Mouse (Mus musculus): Measurements from ENCODE around the gene Mmaa. TPM values are rescaled to one million over a fixed set of nuclear protein-coding genes. Genes with fewer than 3 reads are reported as not detected.

The Mmaa gene
- polyA plus RNA-seq, 1 experiment: 0.57 TPM

DNA sequence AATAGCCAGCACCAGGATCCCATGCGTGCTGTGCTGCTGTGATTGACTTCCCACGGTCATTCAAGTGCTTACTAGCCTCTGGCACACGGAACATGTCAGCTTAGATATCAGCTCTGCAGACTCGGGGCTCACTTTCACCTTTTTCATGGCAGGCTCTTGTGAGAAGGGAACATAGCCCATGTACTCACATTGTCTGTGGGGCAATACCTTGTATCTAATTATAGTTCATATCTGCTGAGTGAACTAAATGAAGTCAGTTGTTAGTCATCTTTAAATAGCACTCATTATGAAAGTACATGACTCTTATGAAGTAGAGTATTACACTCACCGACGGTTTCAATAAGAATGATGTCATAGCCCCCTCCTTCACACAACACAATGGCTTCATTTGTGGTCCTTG lies 21.0 kb downstream of the Mmaa start:
- TF ChIP-seq FLI1 (IDR thresholded peaks at IDR 0.05; ENCODE audit: low read length) (no peak), GATA1 (IDR thresholded peaks at IDR 0.05; ENCODE audit: borderline replicate concordance, low read length) (no peak)
- H3K27me3 ChIP-seq (replicated peaks): no peaks in the 10 kb centered on the region

DNA sequence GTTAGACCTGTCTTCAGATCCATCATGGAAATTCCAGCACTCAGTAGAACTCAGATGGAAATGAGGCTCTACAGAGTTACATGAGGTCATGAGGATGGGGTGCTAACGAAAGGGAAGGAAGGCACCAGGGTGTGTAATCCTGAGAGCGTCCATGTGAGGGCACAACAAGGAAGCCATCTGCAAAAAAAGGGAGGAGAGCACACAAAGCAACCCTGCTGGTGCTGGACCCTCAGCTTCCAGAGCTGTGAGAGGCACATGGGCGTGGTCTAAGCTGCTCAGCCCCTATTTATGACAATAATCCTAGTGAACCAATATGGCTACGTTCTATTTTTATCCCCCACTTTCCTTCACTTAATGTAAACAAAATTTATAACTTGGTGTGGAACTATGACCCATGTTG lies 22.1 kb downstream of the Mmaa start:
- no peak for TF ChIP-seq FLI1 (IDR thresholded peaks at IDR 0.05; ENCODE audit: low read length)
- no peak for TF ChIP-seq GATA1 (IDR thresholded peaks at IDR 0.05; ENCODE audit: borderline replicate concordance, low read length)
- Histone ChIP-seq H3K27me3 (replicated peaks) (no peaks in the 10 kb centered on the region), H3K4me3 (replicated peaks) (no peak overlapping the region), H3K36me3 (replicated peaks; ENCODE audit: low read length) (peaks cover 97% of the 10 kb centered on the region), H3K4me1 (no peaks in the 10 kb centered on the region; the same call in 1 of the 2 replicates), H3K9me3 (no peaks in the 10 kb centered on the region)

More for the DNA sequence above, 21.0 kb downstream of the Mmaa start:
- Histone ChIP-seq H3K4me3 (replicated peaks) (no peak overlapping the region), H3K36me3 (replicated peaks; ENCODE audit: low read length) (peaks cover 93% of the 10 kb centered on the region), H3K4me1 (no peaks in the 10 kb centered on the region; the same call in 1 of the 2 replicates), H3K9me3 (no peaks in the 10 kb centered on the region)

DNA sequence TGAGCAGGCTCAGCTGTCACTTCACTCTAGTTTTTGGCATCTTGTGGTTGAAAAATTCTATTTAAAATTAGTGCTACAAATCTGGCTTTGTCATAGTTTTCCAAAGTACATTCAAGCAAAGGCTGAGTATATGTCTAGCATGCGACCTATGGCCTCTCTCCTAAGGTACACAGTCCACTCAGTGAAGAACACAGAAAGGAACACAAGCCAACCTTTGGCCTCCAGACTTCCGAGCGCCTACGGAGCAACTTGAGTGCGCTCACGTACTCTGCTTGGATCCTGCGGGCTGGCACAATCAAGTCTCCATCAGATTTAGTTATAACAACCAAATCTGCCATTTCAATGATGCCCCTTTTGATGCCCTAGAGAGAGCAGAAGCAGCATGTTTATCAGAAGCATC lies 25.8 kb downstream of the Mmaa start:
- H3K36me3 ChIP-seq (replicated peaks; ENCODE audit: low read length): peaks cover 67% of the 10 kb centered on the region
- no peaks in the 10 kb centered on the region; the same call in 1 of the 2 replicates for H3K4me1 ChIP-seq
- no peaks in the 10 kb centered on the region for H3K9me3 ChIP-seq
- H3K4me3 ChIP-seq (replicated peaks): no peak overlapping the region
- H3K27me3 ChIP-seq (replicated peaks): no peaks in the 10 kb centered on the region
- TF ChIP-seq GATA1 (IDR thresholded peaks at IDR 0.05; ENCODE audit: borderline replicate concordance, low read length) (no peak), FLI1 (IDR thresholded peaks at IDR 0.05; ENCODE audit: low read length) (no peak)

DNA sequence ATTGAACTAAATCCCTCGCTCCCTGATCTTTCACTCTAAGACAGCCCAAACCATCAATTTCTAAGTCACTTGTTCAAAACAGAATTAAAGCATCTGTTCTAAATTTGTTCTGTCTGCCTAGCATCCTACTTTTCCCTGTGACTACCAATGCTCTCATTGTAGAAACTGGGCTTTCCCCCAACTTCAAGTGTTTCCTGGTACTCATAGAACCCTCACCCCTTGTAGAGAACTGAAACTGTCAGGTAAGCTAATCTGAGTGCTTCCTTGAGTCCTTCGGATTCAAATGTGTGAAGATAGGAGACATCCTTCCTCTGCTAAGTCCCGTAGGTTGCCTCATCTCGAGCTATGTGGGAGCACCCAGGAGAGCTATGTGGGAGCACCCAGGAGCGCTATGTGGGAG lies 32.8 kb downstream of the Mmaa start:
- no peak overlapping the region for H3K4me3 ChIP-seq (replicated peaks)
- H3K36me3 ChIP-seq (replicated peaks; ENCODE audit: low read length): no peaks in the 10 kb centered on the region
- H3K9me3 ChIP-seq: peaks cover 17% of the 10 kb centered on the region
- no peaks in the 10 kb centered on the region for H3K4me1 ChIP-seq
- H3K27me3 ChIP-seq (replicated peaks): no peaks in the 10 kb centered on the region
- TF ChIP-seq GATA1 (IDR thresholded peaks at IDR 0.05; ENCODE audit: borderline replicate concordance, low read length): no peak

DNA sequence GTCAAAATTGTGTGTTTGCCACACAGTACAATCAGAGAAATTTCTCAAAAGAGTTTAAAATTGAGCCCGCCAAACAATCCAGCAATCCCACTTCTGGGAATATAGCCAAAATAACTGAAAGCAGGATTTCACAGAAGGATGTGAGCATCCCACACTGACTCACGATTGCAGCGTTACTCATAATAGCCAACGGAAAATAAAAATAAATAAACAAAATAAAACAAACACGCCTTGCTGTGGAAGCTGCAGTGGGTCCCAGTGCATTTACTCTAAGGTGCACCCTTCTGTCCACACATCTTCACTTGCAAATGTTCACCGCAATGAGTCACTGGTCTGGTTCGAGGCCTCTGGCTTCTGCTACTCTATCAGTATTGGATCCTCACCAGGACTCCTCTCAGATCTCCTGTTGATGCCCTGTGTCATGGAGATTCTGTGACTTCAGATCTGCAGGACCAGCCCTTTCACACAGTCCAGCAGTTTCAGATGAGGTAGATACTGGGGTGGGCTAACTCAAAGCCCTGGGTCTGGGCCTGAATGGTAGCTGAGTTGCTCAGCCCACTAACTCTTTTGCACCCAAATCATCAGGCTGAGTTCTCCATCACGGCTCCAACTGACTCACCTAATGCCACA lies 38.5 kb downstream of the Mmaa start:
- Histone ChIP-seq H3K4me3 (replicated peaks) (no peak overlapping the region), H3K4me1 (no peaks in the 10 kb centered on the region), H3K36me3 (replicated peaks; ENCODE audit: low read length) (no peaks in the 10 kb centered on the region), H3K27me3 (replicated peaks) (no peaks in the 10 kb centered on the region), H3K9me3 (peaks cover 4% of the 10 kb centered on the region; the same call in 1 of the 2 replicates)
- TF ChIP-seq GATA1 (IDR thresholded peaks at IDR 0.05; ENCODE audit: borderline replicate concordance, low read length): no peak
- no peak for TF ChIP-seq FLI1 (IDR thresholded peaks at IDR 0.05; ENCODE audit: low read length)

DNA sequence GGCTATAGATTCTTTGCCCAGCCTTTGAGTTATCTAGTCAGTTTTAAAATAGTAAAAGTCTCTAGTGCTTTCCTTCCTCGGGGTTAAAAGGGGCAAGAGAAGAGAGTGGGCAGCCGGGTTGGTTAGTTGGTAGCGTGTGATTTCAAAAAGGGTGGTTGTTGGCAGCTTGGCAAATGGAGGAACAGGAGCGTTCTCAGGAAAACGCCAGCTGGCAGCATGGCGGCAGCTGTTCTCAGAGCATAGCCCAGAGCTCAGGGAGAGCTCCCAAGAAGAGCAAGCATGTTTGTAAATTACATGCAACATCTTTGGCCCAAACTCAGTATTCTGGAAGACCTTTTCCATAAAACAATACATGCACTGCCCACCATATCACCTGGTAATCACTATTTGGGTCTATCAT lies 41.0 kb downstream of the Mmaa start:
- Histone ChIP-seq H3K9me3 (peaks cover 10% of the 10 kb centered on the region), H3K4me1 (no peaks in the 10 kb centered on the region), H3K4me3 (replicated peaks) (no peak overlapping the region), H3K36me3 (replicated peaks; ENCODE audit: low read length) (no peaks in the 10 kb centered on the region), H3K27me3 (replicated peaks) (no peaks in the 10 kb centered on the region)
- TF ChIP-seq GATA1 (IDR thresholded peaks at IDR 0.05; ENCODE audit: borderline replicate concordance, low read length) (no peak), FLI1 (IDR thresholded peaks at IDR 0.05; ENCODE audit: low read length) (no peak)

DNA sequence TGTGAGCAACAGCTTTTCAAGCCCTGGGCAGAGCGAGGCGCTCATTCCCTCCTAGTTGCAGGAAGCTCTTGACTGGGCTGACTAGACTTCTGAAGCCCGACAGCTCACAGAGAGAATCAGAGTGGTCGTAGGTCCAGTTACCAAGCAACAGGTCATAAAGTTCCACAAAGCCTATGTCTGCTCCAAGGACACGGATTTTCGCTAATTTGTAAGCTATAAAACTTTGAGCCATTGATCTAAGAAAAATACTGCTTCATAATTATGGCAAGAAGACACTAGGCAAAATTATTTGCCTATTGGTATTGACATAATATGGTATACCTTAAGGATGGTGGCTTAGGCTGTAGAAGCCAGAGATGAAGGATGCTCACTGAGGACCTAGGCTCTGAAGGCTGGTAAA lies 46.3 kb downstream of the Mmaa start, which contains the start of gene 1700011L22Rik:
Gene 1700011L22Rik, minus strand, starts transcription at position 101 of the 400 bp plus-strand sequence.
- TF ChIP-seq FLI1 (IDR thresholded peaks at IDR 0.05; ENCODE audit: low read length) (no peak), GATA1 (IDR thresholded peaks at IDR 0.05; ENCODE audit: borderline replicate concordance, low read length) (no peak)
- H3K36me3 ChIP-seq (replicated peaks; ENCODE audit: low read length): no peaks in the 10 kb centered on the region
- H3K27me3 ChIP-seq (replicated peaks): no peaks in the 10 kb centered on the region
- H3K4me3 ChIP-seq (replicated peaks): no peak within 1 kb of the TSS
- H3K4me1 ChIP-seq: no peaks in the 10 kb centered on the region
- H3K9me3 ChIP-seq: peaks cover 15% of the 10 kb centered on the region

DNA sequence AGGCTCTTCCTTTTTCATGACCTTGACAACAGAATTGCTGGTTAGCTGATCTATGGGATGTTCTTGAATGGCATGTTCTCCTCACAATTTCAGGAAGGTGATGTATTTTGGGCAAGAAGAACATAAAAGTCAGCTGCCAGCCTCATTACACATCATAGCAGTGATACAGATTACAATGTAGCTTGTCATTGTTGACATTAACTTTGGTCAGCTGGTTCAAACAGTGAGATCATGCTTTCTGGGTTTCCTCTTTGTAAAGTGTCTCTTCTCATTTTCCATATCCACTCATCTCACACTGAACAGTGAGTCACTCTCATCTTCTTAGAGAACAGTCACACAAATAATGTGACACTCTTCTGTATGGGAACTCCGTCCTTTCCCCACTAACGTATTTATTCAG lies 51.3 kb downstream of the Mmaa start:
- H3K27me3 ChIP-seq (replicated peaks): no peaks in the 10 kb centered on the region
- peaks cover 5% of the 10 kb centered on the region for H3K9me3 ChIP-seq
- no peaks in the 10 kb centered on the region for H3K36me3 ChIP-seq (replicated peaks; ENCODE audit: low read length)
- peaks cover 6% of the 10 kb centered on the region for H3K4me1 ChIP-seq
- TF ChIP-seq GATA1 (IDR thresholded peaks at IDR 0.05; ENCODE audit: borderline replicate concordance, low read length) (no peak), FLI1 (IDR thresholded peaks at IDR 0.05; ENCODE audit: low read length) (no peak)
- no peak overlapping the region for H3K4me3 ChIP-seq (replicated peaks)

DNA sequence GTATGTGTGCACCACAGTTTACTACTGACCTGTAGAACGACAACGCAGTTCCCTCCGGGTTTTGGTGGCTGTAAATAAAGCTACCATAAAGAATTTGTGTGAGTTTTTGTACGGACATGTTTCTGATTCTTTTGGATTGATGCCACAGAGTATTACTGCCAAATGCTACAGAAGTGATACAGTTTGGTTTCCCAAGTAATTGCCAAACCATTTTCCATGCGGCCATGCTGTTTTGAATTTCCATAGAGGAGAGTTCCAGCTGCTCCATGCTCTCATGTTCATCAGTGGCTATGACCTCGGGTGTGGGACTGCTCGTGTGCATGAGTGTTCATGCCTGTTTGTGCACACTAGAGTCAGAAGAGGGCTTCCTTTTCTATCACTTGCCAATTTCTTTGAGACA lies 54.7 kb downstream of the Mmaa start:
- no peaks in the 10 kb centered on the region for H3K36me3 ChIP-seq (replicated peaks; ENCODE audit: low read length)

DNA sequence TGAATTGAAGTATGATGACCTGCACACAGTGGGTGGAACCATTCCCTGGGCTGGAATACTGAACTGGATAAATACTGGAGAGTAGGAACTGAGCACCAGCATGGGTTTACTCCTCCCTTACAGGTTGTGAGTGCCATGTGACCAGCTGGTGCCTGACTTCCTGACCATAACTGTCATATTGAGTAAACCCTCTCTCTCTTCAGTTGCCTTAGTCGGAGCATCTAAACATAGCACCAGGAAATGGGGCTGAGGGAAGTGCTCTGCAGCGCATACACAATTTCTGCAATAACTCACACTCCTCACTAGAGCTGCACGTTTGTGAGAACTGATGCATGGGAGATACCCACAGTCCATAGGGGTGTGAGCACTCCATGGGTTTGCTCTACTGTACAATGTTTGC lies 55.4 kb downstream of the Mmaa start:
- no peaks in the 10 kb centered on the region for H3K36me3 ChIP-seq (replicated peaks; ENCODE audit: low read length)
- peaks cover 6% of the 10 kb centered on the region for H3K4me1 ChIP-seq
- peak overlapping the region; percentile 38 for H3K4me3 ChIP-seq (replicated peaks)
- H3K9me3 ChIP-seq: peaks cover 3% of the 10 kb centered on the region; the same call in 1 of the 2 replicates
- no peaks in the 10 kb centered on the region for H3K27me3 ChIP-seq (replicated peaks)
- TF ChIP-seq GATA1 (IDR thresholded peaks at IDR 0.05; ENCODE audit: borderline replicate concordance, low read length) (no peak), FLI1 (IDR thresholded peaks at IDR 0.05; ENCODE audit: low read length) (no peak)

More for the DNA sequence above, 54.7 kb downstream of the Mmaa start:
- Histone ChIP-seq H3K4me3 (replicated peaks) (no peak overlapping the region), H3K27me3 (replicated peaks) (no peaks in the 10 kb centered on the region), H3K4me1 (peaks cover 6% of the 10 kb centered on the region), H3K9me3 (peaks cover 3% of the 10 kb centered on the region; the same call in 1 of the 2 replicates)
- no peak for TF ChIP-seq GATA1 (IDR thresholded peaks at IDR 0.05; ENCODE audit: borderline replicate concordance, low read length)

Measured in megakaryocyte, embryonic 14.5 days (primary cell).